Mouse (Mus musculus) CH12F3 (cell line): Measurements from ENCODE around the gene Ppp1r16b.
"Not testable (repeated sequence)": the region's sequence is repeated elsewhere in the genome, so short reads cannot be mapped to it uniquely, and the experiment has no call there.

Experiments used
- in situ Hi-C: fragments of 300-500 bp; cut with MboI; formaldehyde crosslinking; loops from 2 replicates; pipeline ENCODE4 v1.14.3; 2020; ENCODE audit warnings: low sequenced_read_pairs

The Ppp1r16b gene

DNA sequence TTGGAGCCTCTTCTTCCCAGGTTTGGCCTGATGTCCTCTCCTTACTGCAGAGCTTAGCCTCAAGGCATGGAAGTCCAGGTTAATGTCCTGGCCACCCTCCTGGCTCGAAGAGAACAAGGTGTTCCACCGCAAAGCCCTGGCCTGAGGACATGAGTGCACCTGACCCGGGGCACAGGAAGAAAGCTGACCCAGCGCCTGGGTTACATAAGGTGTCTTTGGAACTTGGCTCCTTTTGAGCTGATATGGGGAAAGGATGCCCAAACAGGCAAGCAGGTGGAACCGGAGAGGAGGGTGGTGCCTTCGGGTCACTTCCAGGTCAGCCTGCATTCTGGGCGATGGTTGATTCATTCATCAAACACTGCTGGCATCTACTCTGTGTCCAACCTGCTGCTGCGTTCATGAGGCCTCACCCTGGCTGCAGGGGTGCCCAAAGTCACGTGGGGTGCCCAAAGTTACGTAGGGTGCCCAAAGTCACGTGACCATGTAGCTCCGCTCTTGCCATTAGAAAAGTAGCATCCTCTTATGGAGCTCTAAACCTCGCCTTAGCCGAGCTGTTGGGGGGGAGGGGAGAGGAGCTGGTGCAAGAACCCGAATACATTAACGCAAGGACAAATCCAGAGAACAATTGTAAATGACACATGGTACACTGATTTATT lies 55.6 kb downstream of the Ppp1r16b start:
- in situ Hi-C loops: no loop called here

DNA sequence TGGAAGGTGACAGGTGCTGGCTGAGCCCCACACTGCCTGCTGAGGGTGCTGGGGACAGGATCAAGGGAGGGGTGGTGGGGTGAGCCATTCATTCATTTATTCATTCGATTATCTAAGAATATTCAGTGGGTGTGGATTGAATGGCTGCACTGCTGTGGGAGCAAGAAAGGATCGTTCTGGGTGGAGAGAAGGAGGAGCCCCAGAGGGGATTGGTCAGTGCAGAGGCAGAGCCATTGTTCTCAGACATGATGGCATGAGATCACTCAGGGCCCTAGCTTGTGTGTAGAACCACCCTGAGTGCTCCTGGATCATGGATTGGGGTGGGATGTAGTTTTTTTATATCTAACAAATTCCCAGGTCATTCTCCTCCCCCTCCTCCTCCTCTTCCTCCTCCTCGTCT lies 56.3 kb downstream of the Ppp1r16b start:
- in situ Hi-C loops: no loop called here

DNA sequence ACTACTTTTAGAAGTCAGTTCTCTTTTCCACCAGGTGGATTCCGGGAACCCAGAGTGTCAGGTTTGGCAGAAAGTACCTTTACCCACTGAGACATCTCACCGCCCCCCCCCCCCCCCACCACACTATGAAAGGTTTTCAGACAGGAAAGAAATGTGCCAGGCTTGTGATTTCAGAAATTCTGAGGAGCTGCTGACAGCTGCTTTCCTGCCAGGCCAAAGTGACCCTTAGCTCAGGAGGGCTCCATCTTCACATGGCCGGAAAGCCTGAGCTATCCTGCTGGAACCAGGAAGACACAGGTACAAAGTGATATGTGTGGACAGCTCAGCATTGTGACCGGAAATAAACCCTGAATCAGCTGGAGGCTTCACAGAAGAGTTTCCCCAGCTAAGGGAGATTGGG lies 56.9 kb downstream of the Ppp1r16b start:
- in situ Hi-C loops: no loop called here

DNA sequence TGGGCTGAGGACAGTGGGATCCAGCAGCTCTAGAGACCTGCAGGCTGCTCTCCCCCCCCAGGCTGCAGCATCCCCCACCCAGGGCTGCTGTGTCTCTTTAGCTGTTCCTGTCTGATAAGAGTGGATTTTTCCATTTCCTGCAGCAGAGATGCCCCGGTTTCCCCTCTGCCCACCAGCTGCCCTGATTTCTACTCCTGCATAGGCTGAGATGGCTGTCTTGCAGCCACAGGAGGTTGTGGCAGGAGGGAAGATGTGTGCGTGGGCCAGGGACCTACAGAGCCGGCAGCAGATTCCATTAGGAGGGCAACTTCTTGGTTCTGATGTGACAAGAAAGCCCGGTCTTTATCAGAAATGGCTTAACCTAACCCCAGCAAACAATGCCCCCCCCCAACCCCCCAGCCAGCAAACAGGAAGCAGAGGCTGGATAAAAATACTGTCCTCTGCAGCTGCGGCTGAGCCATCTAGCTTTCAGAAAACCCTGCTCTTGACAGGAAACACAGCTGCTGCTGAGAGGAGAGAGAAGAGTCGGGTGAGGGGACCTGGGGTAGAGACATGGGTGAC lies 57.9 kb downstream of the Ppp1r16b start:
- in situ Hi-C loops: no loop called here

DNA sequence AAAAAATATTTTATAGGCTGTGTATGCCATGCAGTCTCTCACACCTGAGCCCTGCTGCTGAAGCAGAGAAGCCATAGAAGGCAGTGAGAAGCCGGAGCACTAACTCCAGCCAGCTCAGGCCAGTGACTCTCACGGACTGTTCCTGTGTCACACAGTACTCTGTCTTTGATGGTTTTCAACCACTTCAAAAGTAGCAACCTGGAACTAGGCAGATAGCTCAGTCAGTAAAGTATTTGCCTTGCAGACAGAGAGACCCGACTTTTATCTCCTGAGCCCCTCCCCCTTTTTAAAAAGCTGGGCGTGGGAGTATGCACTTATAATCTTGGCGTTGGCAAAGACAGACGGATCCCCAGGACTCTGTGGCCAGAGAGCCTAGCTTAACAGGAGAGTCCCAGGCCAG lies 58.6 kb downstream of the Ppp1r16b start:
- in situ Hi-C loops: no loop called here

DNA sequence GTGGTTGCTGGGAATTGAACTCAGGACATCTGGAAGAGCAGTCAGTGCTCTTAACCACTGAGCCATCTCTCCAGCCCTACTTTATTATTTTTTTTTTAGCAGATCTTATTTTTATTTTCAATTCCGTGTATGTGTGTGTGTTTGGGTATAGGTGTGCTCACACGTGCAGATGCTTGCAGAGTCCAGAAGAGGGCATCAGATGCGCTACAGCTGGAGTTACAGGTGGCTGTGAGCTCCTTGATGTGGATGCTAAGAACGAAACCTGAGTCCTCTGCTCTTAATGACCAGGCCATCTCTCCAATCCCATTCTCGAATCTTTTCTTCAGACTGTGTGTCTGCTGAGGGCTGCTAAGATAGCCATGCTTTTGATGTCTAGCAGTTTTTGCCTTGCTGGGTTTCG lies 61.1 kb downstream of the Ppp1r16b start:
- in situ Hi-C loops: no loop called here

DNA sequence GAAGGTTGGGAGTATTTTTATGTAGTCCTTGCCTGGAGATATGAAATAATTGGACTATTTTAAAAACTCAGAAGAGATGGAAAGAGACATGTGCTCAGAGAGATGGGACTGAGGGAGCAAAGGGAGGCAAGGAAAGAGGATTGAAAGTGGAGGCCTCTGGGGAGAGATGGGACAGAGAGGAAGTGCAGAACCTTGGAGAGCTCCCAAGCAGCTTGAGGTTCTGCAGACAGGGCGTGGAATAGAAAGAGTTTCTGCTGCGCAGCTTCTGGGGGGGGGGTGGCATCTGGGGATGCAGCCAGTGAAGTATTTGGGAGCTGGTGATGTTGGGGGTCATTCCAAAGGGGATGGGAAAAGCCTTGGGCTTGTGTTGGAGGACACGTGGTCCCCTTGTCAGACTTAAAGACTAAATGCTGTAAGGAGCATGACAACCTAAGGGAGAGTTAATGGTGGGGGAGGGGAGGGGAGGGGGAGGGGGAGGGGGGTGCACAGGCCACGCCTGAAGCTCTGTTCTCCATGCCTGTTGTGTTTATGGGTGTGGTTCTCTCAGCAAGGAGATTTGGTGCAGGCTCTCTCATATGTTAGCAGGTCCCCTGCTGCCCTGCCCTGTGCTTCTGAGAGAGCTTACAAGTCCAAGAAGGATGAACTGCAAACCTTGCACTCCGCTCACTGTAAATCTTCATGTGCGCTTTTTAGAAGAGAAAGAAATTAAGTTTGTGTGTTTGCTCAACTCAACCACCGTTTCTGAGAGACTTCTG lies 63.0 kb downstream of the Ppp1r16b start:
- in situ Hi-C loops: no loop called here

DNA sequence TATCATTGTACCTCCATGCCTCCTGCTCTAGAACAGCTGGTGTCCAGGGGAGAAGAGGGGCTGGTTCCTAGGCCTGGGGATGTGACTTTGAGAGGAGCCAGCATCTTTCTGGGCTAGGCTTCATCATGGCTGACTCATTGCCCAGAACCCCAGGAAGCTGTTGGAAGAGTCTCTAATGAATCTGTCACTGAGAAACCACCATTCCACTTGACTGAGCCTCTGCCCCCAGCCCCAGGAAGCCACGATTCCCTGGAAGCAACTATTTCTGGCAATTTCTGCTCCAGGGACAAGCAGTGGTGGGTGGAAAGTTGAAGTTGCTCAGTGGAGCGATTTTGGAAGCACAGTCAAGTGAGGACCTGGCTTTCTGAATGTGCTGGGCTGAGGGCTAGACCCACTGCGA lies 65.7 kb downstream of the Ppp1r16b start:
- in situ Hi-C loops: no loop called here

DNA sequence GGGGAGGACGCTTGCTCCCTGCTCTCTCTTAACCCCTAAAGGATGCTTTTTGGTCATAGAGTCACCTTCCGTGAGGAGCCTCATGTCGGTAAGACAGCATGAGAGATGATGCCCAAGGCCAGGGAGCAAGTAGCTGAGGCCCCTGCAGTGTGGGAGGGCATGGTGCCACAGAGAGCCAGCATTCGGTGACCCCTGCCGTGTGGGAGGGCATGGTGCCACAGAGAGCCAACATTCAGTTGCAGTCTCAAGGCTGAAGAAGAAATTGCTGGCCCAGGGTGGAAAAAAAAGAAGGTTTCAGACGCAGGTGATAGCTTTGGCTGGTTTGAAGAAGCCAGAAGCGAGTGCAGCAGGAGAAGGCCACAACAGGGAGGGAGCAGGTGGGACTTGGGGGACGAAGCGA lies 67.3 kb downstream of the Ppp1r16b start:
- in situ Hi-C loops: no loop called here

DNA sequence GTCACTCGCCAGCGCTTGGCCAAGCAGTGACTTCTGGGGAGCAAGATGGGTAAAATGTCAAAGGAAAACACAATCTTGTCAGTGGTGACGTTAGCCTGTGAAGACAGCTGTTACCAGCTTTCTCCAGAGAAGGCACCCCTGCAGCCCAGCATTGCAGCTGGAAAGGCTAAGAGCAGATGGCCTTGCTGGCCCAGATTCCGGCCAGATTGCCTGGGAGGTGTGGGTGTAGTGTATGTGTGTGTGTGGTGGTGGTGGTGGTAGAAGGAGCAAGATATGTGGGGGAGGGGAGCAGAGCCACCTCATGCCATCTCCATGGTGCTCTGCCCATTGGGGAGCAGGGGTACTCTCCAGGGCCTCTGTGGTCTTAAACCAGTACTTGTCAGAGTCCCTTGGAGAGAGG lies 67.9 kb downstream of the Ppp1r16b start:
- in situ Hi-C loops: no loop called here

DNA sequence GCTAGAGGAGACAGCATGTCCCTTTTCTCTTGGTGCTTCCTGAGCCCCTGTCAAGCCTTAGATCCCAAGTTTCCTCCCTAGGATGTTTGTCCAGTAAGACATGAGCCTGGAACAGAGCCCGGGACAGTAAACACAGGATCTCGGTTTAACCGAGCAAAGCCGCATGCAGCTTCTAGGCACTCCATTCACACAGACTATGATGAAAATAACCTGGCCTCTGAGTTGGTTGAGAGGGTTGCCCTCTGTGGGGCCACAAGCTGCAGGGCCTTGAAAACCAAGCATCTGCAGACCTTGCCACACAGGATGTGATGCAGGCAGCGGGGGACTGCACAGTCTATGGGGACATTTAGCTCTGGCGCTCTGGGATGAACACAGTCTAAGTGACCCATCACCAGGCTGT lies 68.7 kb downstream of the Ppp1r16b start:
- in situ Hi-C loops: no loop called here

DNA sequence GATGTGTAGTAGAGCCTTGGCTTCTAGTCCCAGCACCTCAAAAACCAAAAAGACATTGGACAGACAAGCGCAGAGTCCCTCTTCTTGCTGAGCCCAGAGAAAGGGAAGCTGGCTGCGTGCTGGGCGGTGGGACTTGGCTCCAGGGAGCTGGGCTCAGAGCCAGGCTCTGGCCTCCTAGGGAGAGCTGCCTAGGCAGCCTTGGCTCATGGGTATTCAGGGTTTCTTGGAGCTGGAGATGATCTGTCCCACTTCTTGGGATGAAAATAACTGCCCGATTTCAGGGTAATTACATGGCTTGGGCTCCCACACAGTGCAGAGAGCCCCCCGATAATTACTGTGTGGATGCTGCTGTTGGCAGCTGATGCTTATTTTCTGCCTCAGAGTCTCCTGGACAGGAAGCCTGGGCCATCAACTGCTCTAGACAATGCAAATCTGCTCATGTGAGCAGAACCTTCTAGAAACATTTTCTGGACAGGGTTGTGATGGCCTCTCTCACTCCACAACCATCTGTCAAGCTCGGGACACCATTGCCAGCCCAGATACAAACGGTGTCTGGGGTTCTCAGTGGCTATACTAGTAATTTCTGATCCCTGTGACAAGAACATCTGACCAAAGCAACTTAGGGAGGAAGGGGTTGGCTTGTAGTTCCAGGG lies 69.4 kb downstream of the Ppp1r16b start:
- in situ Hi-C loops: no loop called here

DNA sequence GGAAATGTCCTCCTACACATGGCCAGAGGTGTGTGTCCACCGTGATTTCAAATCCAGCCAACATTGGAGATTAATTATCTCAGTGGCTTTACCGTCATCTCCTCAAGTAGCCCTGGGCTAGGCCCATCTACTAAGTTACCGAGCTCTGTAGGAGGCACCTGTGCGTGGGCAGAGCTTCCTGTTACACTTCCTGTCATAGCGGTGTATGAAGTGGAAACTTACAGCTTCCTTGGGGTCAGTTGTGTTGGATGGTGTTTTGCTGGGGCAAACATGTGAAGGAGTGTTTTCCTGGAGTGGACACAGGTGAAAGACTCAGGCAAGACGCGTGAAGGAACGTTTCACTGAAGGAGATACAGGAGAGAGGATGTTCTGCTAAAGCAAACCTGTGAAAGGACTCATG lies 70.1 kb downstream of the Ppp1r16b start:
- in situ Hi-C loops: no loop called here

DNA sequence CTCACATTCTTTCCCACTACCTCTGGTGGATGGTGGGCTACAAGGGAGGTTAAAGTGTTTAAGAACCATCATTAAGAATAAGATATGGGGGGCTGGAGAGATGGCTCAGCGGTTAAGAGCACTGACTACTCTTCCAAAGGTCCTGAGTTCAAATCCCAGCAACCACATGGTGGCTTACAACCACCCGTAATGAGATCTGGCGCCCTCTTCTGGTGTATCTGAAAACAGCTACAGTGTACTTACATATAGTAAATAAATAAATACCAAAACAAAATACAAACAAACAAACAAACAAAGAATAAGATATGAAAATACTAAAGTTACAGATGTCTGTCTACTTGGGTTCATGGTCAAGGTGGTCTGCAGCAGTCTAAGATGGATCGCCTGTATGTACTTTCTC lies 71.0 kb downstream of the Ppp1r16b start:
- in situ Hi-C loops: not testable (repeated sequence)

DNA sequence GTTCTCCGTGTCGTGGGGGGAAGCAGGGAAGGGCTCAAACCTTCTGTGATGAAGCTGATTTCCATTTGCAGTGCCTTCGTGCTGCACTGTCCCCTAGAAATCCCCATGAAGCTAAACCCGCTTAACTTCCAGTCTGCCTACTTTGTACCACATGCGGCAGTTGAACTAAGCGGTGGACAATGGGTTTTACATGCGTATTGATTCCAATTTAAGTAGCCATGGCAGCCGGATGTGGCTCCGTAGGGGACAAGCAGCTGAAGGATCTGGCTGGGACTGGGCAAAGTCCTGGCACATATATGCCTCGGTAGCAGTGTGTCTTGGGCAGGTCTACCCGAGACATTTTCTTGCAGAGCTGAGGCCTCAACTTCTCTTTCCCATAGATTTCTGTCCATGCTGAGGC lies 73.4 kb downstream of the Ppp1r16b start:
- in situ Hi-C loops: no loop called here

DNA sequence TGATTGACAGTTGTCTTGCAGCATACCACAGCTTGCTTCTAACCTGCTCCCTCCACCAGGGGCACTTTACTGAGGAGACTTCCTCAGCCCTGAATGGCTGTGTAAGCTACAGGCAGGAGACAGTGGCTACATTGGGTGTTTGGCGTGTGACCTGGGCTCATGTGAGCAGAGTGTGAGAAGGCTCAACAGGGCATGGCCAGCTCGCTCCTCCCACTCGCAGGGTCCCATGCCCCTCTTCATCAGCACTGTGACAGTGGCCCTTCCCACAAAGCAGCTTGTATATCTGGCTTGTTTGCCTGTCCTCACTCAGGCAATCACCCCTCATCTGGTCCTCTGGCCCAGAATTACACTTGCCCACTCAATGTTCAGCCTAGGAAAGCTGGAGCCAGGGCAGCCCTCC lies 73.9 kb downstream of the Ppp1r16b start:
- in situ Hi-C loops: no loop called here

DNA sequence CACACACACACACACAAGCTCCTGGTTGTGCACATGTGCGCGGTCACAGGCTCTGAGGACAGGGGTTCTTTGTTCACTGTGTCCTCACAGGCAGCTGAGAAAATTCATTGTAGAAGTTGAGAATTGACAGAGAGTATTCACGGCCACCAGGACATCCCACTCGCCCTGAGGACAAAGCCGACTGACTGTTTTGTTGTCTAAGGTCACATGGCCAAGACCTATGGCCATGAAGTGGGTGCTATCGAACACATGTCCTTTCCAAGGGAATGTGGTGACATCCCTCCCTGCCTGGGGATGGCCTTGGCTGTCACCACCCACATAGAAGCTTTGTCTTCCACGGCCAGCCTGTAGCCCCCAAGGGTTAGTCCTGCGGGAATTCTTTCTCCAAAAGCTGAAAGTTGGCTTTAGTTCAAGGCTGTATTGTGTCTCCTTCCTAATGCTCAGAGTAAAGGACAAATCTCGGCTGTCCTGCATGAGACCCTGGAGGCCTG lies 75.9 kb downstream of the Ppp1r16b start:
- in situ Hi-C loops: no loop called here

DNA sequence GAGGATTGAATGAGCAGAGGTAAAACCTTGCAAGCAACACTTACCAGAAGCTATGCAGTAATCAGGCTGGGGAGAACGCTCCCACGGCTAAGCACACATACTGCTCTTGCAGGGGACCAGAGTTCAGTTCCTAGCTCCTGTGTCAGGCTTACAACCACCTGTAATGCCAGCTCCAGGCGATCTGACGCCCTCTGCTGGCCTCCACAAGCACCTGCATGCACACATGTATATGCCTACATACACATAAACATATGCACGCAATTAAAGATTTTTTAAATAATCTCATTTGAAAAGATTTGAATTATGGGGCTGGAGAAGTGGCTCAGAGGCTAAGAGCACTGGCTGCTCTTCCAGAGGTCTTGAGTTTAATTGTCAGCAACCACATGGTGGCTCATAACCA lies 77.2 kb downstream of the Ppp1r16b start:
- in situ Hi-C loops: no loop called here

DNA sequence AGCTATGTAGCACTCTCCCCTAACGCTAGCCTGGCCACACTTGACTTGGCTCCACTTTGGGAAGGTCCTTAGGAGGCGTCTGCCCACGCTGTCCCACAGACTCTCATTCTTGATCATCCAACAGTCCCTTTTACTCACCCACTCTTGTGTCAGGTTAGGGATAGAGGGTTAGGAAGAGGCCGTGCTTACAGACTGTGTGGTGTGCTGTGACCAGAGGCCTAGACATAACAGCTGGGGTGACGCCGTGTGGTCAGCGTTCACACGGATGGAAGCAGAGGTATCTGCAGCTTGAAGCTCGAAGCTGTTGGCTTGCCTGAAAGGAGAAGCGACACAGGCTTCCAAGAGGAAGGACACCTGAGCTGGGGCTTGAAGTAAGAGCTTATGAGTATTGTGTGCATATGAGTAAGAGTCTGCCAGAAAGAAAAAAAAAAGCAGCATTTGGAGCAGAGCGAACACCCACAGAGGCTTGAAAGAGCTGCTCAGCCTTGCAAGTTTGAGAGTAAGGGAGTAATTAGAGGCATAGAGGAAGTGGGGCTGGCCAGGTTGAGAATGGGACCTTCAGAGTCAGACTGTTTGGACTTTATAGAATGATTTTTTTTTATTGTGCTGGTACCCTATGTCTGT lies 78.4 kb downstream of the Ppp1r16b start:
- in situ Hi-C loops: no loop called here

DNA sequence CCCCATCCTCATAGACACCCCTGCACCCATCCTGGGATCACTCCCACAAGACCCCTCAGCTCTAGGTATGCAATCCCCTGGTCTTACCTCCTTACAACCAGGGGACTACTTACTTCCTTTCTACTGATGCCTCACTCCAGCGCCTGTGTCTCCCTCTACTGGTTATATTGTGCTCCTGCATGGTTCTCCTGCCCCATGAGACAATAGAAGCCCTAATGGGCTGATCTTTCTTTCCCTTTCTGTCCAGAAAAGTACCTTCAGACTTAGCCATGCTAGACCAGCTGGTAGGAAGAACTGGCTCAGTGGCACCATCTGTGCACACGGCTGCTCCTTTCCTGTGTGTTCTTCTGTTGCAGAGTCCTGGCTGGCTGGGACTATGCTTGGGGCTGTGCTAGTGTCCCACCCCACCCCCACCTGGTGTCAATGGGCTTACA lies 79.9 kb downstream of the Ppp1r16b start:
- in situ Hi-C loops: no loop called here

DNA sequence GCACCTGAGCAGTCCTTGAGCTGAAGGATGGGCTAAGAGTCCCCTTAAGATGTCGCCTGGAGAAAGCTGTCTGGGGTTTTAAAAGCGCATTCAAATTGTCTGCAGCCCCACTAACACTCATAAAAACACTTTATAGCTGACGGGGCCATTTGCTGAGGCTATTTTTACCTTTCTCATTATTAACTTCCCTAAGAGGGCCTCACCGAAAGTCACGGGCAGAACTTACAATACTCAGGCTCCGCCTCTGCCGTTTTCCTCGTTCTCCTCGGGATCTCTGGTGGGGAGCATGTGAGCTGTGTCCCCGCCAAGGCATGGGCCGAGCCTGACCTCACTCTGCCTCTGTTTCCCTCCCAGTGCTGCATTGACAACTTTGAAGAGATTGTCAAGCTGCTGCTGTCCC lies 81.0 kb downstream of the Ppp1r16b start:
- in situ Hi-C loops: no loop called here
